Mouse (Mus musculus) ES-Bruce4 (cell line): ENCODE results near the gene Esam. TPM values are rescaled to one million over a fixed set of nuclear protein-coding genes. Genes with fewer than 3 reads are reported as not detected.

ENCODE experiments used
- H3K27ac ChIP-seq: 2 replicates; pipeline ENCODE4 v1.5.1; 2012; ENCODE audit warnings: low read length, inconsistent platforms; ENCODE audit not compliant: insufficient read depth
- H3K27me3 ChIP-seq: 2 replicates; pipeline ENCODE4 v1.6.1; 2012; ENCODE audit warnings: mild to moderate bottlenecking, low read length, inconsistent platforms; ENCODE audit not compliant: control insufficient read depth, poor library complexity, insufficient read depth, severe bottlenecking
- H3K36me3 ChIP-seq: 2 replicates; pipeline ENCODE4 v1.6.1; 2012; ENCODE audit warnings: inconsistent platforms, mild to moderate bottlenecking, low read length, moderate library complexity; ENCODE audit not compliant: control insufficient read depth, poor library complexity, insufficient read depth, severe bottlenecking
- H3K4me1 ChIP-seq: one replicate; pipeline ENCODE4 v1.8.1; 2011; ENCODE audit warnings: low read length; ENCODE audit not compliant: control insufficient read depth, insufficient read depth
- H3K4me3 ChIP-seq: 2 replicates; pipeline ENCODE4 v1.5.1; 2011; ENCODE audit warnings: low read depth, mild to moderate bottlenecking, low read length
- H3K9ac ChIP-seq: 2 replicates; pipeline ENCODE4 v1.6.1; 2012; ENCODE audit warnings: low read depth, mild to moderate bottlenecking, inconsistent platforms; ENCODE audit not compliant: poor library complexity, severe bottlenecking
- H3K9me3 ChIP-seq: replicated peaks from 2 replicates; pipeline ENCODE4 v1.6.1; 2012; ENCODE audit warnings: mild to moderate bottlenecking, low read length, inconsistent platforms; ENCODE audit not compliant: control insufficient read depth, poor library complexity, insufficient read depth, severe bottlenecking
- CTCF ChIP-seq: IDR thresholded peaks from one replicate; pipeline ENCODE4 v1.8.1; 2011; ENCODE audit warnings: low read depth, low read length
- EP300 ChIP-seq: IDR thresholded peaks from 2 replicates; pipeline ENCODE4 v1.6.1; 2011; ENCODE audit warnings: low read depth, low read length; ENCODE audit not compliant: insufficient read depth
- POLR2A ChIP-seq: IDR thresholded peaks from one replicate; pipeline ENCODE4 v1.8.1; 2011; ENCODE audit warnings: low read length; ENCODE audit not compliant: insufficient read depth
- polyA plus RNA-seq: library from polyadenylated mRNA; stranded (reverse); fragments of >200 nt; gene quantifications from 2 replicates; pipeline ENCODE4 v1.2.4, GENCODE M21; 2011; ENCODE audit warnings: low read depth; ENCODE audit not compliant: missing spikeins, insufficient read depth, insufficient read length

Esam gene
- polyA plus RNA-seq, 1 experiment: 1.7 TPM

DNA sequence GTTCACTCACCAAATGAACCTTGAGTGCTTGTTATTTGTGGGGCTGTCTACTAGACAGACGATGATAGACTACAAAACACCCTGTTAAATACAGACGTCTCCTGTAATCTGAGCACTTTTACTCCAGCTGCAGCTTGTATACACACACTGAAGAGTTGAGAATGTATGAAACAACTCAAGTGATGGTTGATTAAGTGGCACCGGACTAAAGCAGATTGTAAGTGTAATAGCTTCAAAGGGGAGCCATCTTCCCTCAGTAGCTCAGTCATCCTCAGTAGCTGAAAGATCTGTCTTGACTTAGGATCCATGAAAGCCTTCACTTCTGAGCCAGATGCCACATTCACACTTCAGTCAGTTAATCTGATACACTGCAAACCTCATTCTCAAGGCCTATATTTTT, 32.1 kb upstream of the Esam start:
- no peak for TF ChIP-seq CTCF
- no peak for TF ChIP-seq POLR2A
- no peak for TF ChIP-seq EP300
- Histone ChIP-seq H3K27me3 (no peaks in the 10 kb centered on the region), H3K27ac (no peak overlapping the region), H3K4me1 (peaks cover 5% of the 10 kb centered on the region), H3K9me3 (no peaks in the 10 kb centered on the region), H3K9ac (no peak overlapping the region), H3K36me3 (peaks cover 28% of the 10 kb centered on the region), H3K4me3 (no peak overlapping the region)

DNA sequence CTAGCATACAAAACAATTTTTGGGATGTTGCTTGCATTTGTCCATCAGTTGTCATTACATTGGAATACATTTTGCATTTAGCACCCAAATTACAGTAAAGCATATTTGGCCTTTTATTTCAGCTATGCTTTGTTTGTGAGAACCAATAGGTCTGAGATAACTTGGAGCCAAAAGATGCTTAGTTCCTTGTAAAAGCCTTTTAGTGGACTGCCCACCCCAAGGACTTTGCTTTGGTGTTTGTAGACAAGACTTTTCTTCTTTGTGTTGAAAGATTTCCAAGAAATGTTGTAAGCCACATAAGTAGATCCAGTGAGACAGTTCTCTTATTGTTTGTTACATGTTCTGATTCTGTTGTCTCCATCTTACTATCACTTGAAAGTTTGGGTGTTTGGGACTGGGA, 31.6 kb upstream of the Esam start:
- no peak for TF ChIP-seq CTCF
- no peak for TF ChIP-seq EP300
- TF ChIP-seq POLR2A: no peak
- H3K27me3 ChIP-seq: no peaks in the 10 kb centered on the region
- no peak overlapping the region for H3K9ac ChIP-seq
- peaks cover 28% of the 10 kb centered on the region for H3K36me3 ChIP-seq
- peaks cover 5% of the 10 kb centered on the region for H3K4me1 ChIP-seq
- no peak overlapping the region for H3K27ac ChIP-seq
- H3K4me3 ChIP-seq: no peak overlapping the region
- H3K9me3 ChIP-seq: no peaks in the 10 kb centered on the region

DNA sequence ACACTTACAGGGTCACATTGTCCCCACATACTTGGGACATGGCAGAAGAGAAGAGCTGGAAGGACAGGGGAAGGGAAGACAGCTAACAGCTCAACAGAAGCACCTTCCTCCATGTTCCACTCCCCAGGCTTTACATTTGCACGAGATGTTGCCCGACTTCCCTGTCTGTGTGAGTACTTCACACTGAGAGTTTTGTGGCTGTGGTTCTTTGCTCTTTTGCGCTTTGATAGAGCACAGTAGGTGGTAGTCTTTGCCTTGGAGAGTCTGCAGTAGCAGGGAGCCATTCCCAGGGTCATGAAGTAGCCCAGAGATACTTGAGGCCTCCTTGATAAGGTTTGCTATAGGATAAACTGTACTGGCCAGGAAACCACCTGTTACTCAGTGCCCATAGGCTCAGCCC, 27.7 kb upstream of the Esam start:
- Histone ChIP-seq H3K9ac (no peak overlapping the region), H3K9me3 (no peaks in the 10 kb centered on the region), H3K4me1 (peaks cover 5% of the 10 kb centered on the region), H3K36me3 (peaks cover 15% of the 10 kb centered on the region), H3K4me3 (no peak overlapping the region), H3K27ac (no peak overlapping the region), H3K27me3 (no peaks in the 10 kb centered on the region)
- no peak for TF ChIP-seq CTCF
- no peak for TF ChIP-seq EP300
- no peak for TF ChIP-seq POLR2A

DNA sequence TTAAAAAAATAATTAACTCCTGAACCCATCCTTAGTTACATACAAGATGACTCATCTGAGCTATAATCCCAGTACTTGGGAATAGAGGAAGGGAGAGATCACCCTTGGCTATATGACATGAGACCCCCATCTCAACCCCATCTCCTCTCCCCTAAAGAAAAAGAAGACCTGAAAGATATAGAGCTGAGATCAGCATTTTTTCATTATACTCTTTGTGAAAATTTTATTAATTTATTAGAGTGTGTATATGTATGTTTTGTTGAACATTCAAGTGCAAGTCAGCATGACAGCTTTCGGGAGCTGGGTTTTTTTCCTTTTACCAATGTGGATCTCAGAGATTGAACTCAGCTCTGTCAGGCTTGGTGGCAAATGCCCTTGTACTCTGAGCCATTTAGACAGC, 26.7 kb upstream of the Esam start:
- H3K4me1 ChIP-seq: peaks cover 5% of the 10 kb centered on the region
- no peaks in the 10 kb centered on the region for H3K9me3 ChIP-seq
- TF ChIP-seq CTCF: no peak
- TF ChIP-seq EP300: no peak
- TF ChIP-seq POLR2A: no peak
- no peak overlapping the region for H3K4me3 ChIP-seq
- no peaks in the 10 kb centered on the region for H3K27me3 ChIP-seq
- H3K36me3 ChIP-seq: peaks cover 10% of the 10 kb centered on the region
- no peak overlapping the region for H3K9ac ChIP-seq
- no peak overlapping the region for H3K27ac ChIP-seq

DNA sequence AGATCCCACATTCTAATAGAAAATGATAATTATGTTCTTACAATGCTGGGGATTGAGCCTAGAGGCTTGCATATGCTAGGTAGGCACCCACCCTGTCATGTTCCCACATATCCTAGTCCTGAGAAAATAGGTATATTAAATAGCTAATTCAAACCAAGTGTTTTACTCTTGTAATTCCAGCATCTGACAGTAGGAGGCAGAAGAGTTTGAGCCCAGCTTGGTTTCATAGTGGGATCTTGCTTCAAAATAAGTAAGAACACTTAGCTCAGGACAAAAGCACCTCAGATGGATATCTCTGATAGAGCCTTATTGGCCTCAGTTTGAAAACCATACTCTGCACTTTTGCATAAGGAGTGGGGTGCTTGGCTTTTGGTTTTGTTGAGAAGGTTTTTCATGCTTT, 23.5 kb upstream of the Esam start:
- H3K4me1 ChIP-seq: no peaks in the 10 kb centered on the region
- TF ChIP-seq POLR2A: no peak
- TF ChIP-seq CTCF: no peak
- no peak for TF ChIP-seq EP300
- no peaks in the 10 kb centered on the region for H3K9me3 ChIP-seq

DNA sequence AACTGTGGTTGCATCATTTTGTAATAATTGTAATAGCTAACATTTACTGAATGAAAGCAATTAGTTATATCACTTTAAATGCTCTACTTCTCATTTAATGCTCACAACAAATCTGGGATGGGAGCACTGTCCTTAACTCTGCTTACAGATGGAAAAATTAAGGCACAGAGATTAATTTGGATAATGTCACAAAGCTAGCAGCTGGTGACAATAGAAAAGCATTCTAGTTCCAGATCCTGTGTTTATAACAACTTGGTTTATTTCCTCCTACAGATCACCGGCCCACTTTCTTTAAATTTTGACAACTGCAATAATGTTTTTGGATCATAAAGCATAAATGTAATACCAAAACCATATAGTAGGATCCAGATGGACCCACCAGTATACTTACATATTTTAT, 21.9 kb upstream of the Esam start:
- Histone ChIP-seq H3K36me3 (no peaks in the 10 kb centered on the region), H3K4me3 (no peak overlapping the region), H3K4me1 (no peaks in the 10 kb centered on the region), H3K27ac (no peak overlapping the region), H3K27me3 (no peaks in the 10 kb centered on the region), H3K9ac (no peak overlapping the region), H3K9me3 (no peaks in the 10 kb centered on the region)
- TF ChIP-seq EP300 (no peak), CTCF (no peak), POLR2A (no peak)

More for the DNA sequence above, 23.5 kb upstream of the Esam start:
- no peak overlapping the region for H3K9ac ChIP-seq
- no peaks in the 10 kb centered on the region for H3K36me3 ChIP-seq
- H3K4me3 ChIP-seq: no peak overlapping the region
- H3K27ac ChIP-seq: no peak overlapping the region
- H3K27me3 ChIP-seq: no peaks in the 10 kb centered on the region

DNA sequence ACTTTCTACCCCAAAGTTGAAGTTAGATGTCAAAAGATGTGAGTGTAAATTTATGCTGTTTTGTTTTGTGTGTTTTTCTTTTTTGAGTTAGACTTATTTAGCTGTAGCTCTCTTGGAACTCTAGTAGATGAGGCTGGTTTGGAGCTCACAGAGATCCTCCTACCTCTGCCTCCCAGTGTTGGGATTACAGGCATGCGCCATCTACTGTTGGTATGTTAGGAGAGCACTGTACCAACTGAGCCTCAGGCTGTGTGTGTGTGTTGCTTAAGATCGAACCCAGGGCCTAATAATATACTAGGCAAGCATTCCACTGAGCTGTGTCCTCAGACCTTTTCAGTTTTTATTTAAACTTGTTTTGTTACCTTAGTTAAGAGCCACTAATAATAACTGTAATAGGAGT, 15.8 kb upstream of the Esam start:
- TF ChIP-seq CTCF (peak; percentile 40), POLR2A (no peak)
- H3K9me3 ChIP-seq: no peaks in the 10 kb centered on the region
- peaks cover 2% of the 10 kb centered on the region for H3K36me3 ChIP-seq
- H3K27me3 ChIP-seq: no peaks in the 10 kb centered on the region
- no peaks in the 10 kb centered on the region for H3K4me1 ChIP-seq
- H3K4me3 ChIP-seq: no peak overlapping the region
- H3K27ac ChIP-seq: no peak overlapping the region
- H3K9ac ChIP-seq: no peak overlapping the region
